Mouse (Mus musculus): ENCODE measurements around the gene Gm20826. TPM values are rescaled to one million over a fixed set of nuclear protein-coding genes. Genes with fewer than 3 reads are reported as not detected.

Gene Gm20826
- polyA plus RNA-seq (2021; fragmentation: Nextera tagmentation), result not detected in 2 replicates
- long read RNA-seq, experiment 1, result 0 reads
- long read RNA-seq, experiment 2, result 0 reads

GRCm38 (mm10) chrY:7638389-7638788, at the start of gene Gm20826:
TSS of gene Gm20826 (minus strand) at chrY:7638489.

Other genes starting within 250 kb of the Gm20826 start
- gene Gm21788, start 233.5 kb downstream of the Gm20826 start, polyA plus RNA-seq (2021; fragmentation: Nextera tagmentation), result not detected in 2 replicates
- not detected in 2 replicates for gene Gm28576, start 84.5 kb upstream of the Gm20826 start, polyA plus RNA-seq (2021; fragmentation: Nextera tagmentation)